Mouse (Mus musculus) frontal cortex, adult (tissue): ENCODE measurements around the gene Steap1.
A peak's percentile ranks its signal among the peaks of the same experiment; 100 is the strongest.

Experiments used
- ATAC-seq: cut with Nextera tagmentation; 2 replicates; pipeline ENCODE4 v1.9.2; 2017; ENCODE audit warnings: mild to moderate bottlenecking, moderate library complexity, mixed read lengths; ENCODE audit not compliant: low TSS enrichment

Gene Steap1

GRCm38 (mm10) chr5:5748866-5749682, at the start of gene Steap1:
Gene Steap1, minus strand, starts transcription at chr5:5749326.
- peak; percentile 90 for ATAC-seq

- ATAC-seq: peak; percentile 67
These were observed 38.0 kb upstream of the Steap1 start for GRCm38 (mm10) chr5:5787106-5787505.

- peak; percentile 59; the same call in 1 of the 2 replicates for ATAC-seq
These were observed 7.4 kb upstream of the Steap1 start for GRCm38 (mm10) chr5:5756392-5757019.

GRCm38 (mm10) chr5:5755039-5755438, 5.9 kb upstream of the Steap1 start:
- ATAC-seq: peak; percentile 57; the same call in 1 of the 2 replicates

GRCm38 (mm10) chr5:5749772-5750222, 671 bp upstream of the Steap1 start:
- peak; percentile 85 for ATAC-seq

- no peak for ATAC-seq
These were observed 14.7 kb downstream of the Steap1 start for GRCm38 (mm10) chr5:5734445-5734844.

- no peak for ATAC-seq
These were observed 16.3 kb downstream of the Steap1 start for GRCm38 (mm10) chr5:5732858-5733257.

GRCm38 (mm10) chr5:5732208-5732607, 16.9 kb downstream of the Steap1 start:
- ATAC-seq: no peak

GRCm38 (mm10) chr5:5729904-5730303, 19.2 kb downstream of the Steap1 start:
- ATAC-seq: no peak

GRCm38 (mm10) chr5:5722217-5722616, 26.9 kb downstream of the Steap1 start:
- no peak for ATAC-seq

- peak; percentile 100 for ATAC-seq
These were observed 38.1 kb downstream of the Steap1 start for GRCm38 (mm10) chr5:5711032-5711431.

GRCm38 (mm10) chr5:5707341-5708278, 41.5 kb downstream of the Steap1 start:
- no peak for ATAC-seq

GRCm38 (mm10) chr5:5705019-5705418, 44.1 kb downstream of the Steap1 start:
- no peak for ATAC-seq

GRCm38 (mm10) chr5:5700386-5700785, 48.7 kb downstream of the Steap1 start:
- ATAC-seq: no peak

GRCm38 (mm10) chr5:5698830-5699229, 50.3 kb downstream of the Steap1 start:
- no peak for ATAC-seq

GRCm38 (mm10) chr5:5695401-5695942, 53.7 kb downstream of the Steap1 start:
- no peak for ATAC-seq

- peak; percentile 86 for ATAC-seq
These were observed 55.0 kb downstream of the Steap1 start, which contains the start of gene Steap2 for GRCm38 (mm10) chr5:5693956-5694653. Gene Steap2, minus strand, starts transcription at chr5:5694578.

GRCm38 (mm10) chr5:5693541-5693955, 55.6 kb downstream of the Steap1 start:
- ATAC-seq: peak; percentile 18

GRCm38 (mm10) chr5:5692167-5692738, 56.9 kb downstream of the Steap1 start:
- ATAC-seq: no peak

GRCm38 (mm10) chr5:5688945-5689540, 60.1 kb downstream of the Steap1 start:
- ATAC-seq: 0 out of 2 replicates have a peak, but pooled peaks have one; percentile 3
